Mouse (Mus musculus): ENCODE measurements around the gene Unc13b. TPM values are rescaled to one million over a fixed set of nuclear protein-coding genes. Genes with fewer than 3 reads are reported as not detected.

The Unc13b gene
- polyA plus RNA-seq, 1 experiment from 2014 or later: 20.2 TPM

GRCm38 (mm10) chr4:43248026-43248425 lies 189.3 kb downstream of the Unc13b start:
- peak; percentile 34 for ATAC-seq

GRCm38 (mm10) chr4:43248909-43249308 lies 190.2 kb downstream of the Unc13b start:
- Histone ChIP-seq H3K4me3 (replicated peaks) (no peak overlapping the region), H3K9ac (replicated peaks) (no peak overlapping the region), H3K9me3 (no peaks in the 10 kb centered on the region), H3K36me3 (peaks cover 62% of the 10 kb centered on the region), H3K4me2 (replicated peaks) (no peak overlapping the region), H3K27ac (no peak overlapping the region), H3K4me1 (replicated peaks) (peaks cover 14% of the 10 kb centered on the region), H3K27me3 (no peaks in the 10 kb centered on the region)
- ATAC-seq: no peak
- WGBS: 64% methylated on average over 2 of the region's 2 CpGs

More at GRCm38 (mm10) chr4:43248026-43248425, 189.3 kb downstream of the Unc13b start:
- no peak overlapping the region for H3K9ac ChIP-seq (replicated peaks)
- H3K4me1 ChIP-seq (replicated peaks): peaks cover 14% of the 10 kb centered on the region
- 0 out of 2 replicates have a peak overlapping the region, but pooled peaks have one; percentile 30 for H3K27ac ChIP-seq
- no peak overlapping the region for H3K4me2 ChIP-seq (replicated peaks)
- no peaks in the 10 kb centered on the region for H3K9me3 ChIP-seq
- H3K36me3 ChIP-seq: peaks cover 57% of the 10 kb centered on the region
- WGBS: 9% methylated on average over 7 of the region's 7 CpGs
- H3K27me3 ChIP-seq: no peaks in the 10 kb centered on the region
- no peak overlapping the region for H3K4me3 ChIP-seq (replicated peaks)

GRCm38 (mm10) chr4:43251269-43251668 lies 192.5 kb downstream of the Unc13b start:
- Histone ChIP-seq H3K4me2 (replicated peaks) (no peak overlapping the region), H3K4me3 (replicated peaks) (no peak overlapping the region), H3K9me3 (no peaks in the 10 kb centered on the region), H3K36me3 (peaks cover 65% of the 10 kb centered on the region), H3K27ac (no peak overlapping the region), H3K27me3 (no peaks in the 10 kb centered on the region), H3K9ac (replicated peaks) (no peak overlapping the region), H3K4me1 (replicated peaks) (peaks cover 14% of the 10 kb centered on the region)
- WGBS: 85% methylated on average over 6 of the region's 6 CpGs
- no peak for ATAC-seq

- Histone ChIP-seq H3K9ac (replicated peaks) (no peak overlapping the region), H3K27ac (no peak overlapping the region), H3K27me3 (no peaks in the 10 kb centered on the region), H3K4me2 (replicated peaks) (no peak overlapping the region), H3K4me1 (replicated peaks) (no peaks in the 10 kb centered on the region), H3K4me3 (replicated peaks) (no peak overlapping the region), H3K36me3 (peaks cover 75% of the 10 kb centered on the region), H3K9me3 (no peaks in the 10 kb centered on the region)
- no peak for ATAC-seq
- 98% methylated on average over 2 of the region's 2 CpGs for WGBS
Measured at GRCm38 (mm10) chr4:43257040-43257439, 198.3 kb downstream of the Unc13b start.

- H3K9ac ChIP-seq (replicated peaks): no peak overlapping the region
- no peak overlapping the region for H3K4me3 ChIP-seq (replicated peaks)
- H3K27ac ChIP-seq: no peak overlapping the region
- H3K4me2 ChIP-seq (replicated peaks): no peak overlapping the region
- ATAC-seq: no peak
- no peaks in the 10 kb centered on the region for H3K4me1 ChIP-seq (replicated peaks)
- H3K27me3 ChIP-seq: no peaks in the 10 kb centered on the region
- WGBS: 93% methylated on average over 4 of the region's 4 CpGs
- H3K9me3 ChIP-seq: no peaks in the 10 kb centered on the region
- peaks cover 73% of the 10 kb centered on the region for H3K36me3 ChIP-seq
Measured at GRCm38 (mm10) chr4:43258556-43258955, 199.8 kb downstream of the Unc13b start.

- Histone ChIP-seq H3K27ac (no peak overlapping the region), H3K4me1 (replicated peaks) (no peaks in the 10 kb centered on the region), H3K36me3 (peaks cover 68% of the 10 kb centered on the region), H3K9me3 (no peaks in the 10 kb centered on the region), H3K4me2 (replicated peaks) (no peak overlapping the region), H3K4me3 (replicated peaks) (no peak overlapping the region), H3K9ac (replicated peaks) (no peak overlapping the region), H3K27me3 (no peaks in the 10 kb centered on the region)
- no peak for ATAC-seq
- 86% methylated on average over 3 of the region's 3 CpGs for WGBS
Measured at GRCm38 (mm10) chr4:43259435-43259834, 200.7 kb downstream of the Unc13b start.

GRCm38 (mm10) chr4:43260096-43260495 lies 201.3 kb downstream of the Unc13b start:
- ATAC-seq: no peak
- Histone ChIP-seq H3K4me3 (replicated peaks) (no peak overlapping the region), H3K36me3 (peaks cover 64% of the 10 kb centered on the region), H3K4me2 (replicated peaks) (no peak overlapping the region), H3K9ac (replicated peaks) (no peak overlapping the region), H3K27me3 (no peaks in the 10 kb centered on the region), H3K27ac (no peak overlapping the region), H3K4me1 (replicated peaks) (no peaks in the 10 kb centered on the region), H3K9me3 (no peaks in the 10 kb centered on the region)
- whole genome bisulfite sequencing: 84% methylated on average over 5 of the region's 5 CpGs

- no peak for ATAC-seq
- no peak overlapping the region for H3K4me2 ChIP-seq (replicated peaks)
- H3K27ac ChIP-seq: no peak overlapping the region
- H3K27me3 ChIP-seq: no peaks in the 10 kb centered on the region
- no peak overlapping the region for H3K4me3 ChIP-seq (replicated peaks)
- H3K4me1 ChIP-seq (replicated peaks): peaks cover 13% of the 10 kb centered on the region
- no peaks in the 10 kb centered on the region for H3K9me3 ChIP-seq
- 90% methylated on average over 6 of the region's 6 CpGs for WGBS
- H3K9ac ChIP-seq (replicated peaks): no peak overlapping the region
- H3K36me3 ChIP-seq: peaks cover 38% of the 10 kb centered on the region
Measured at GRCm38 (mm10) chr4:43262821-43263220, 204.1 kb downstream of the Unc13b start.

- peak overlapping the region; percentile 69 for H3K4me2 ChIP-seq (replicated peaks)
- peaks cover 13% of the 10 kb centered on the region for H3K4me1 ChIP-seq (replicated peaks)
- H3K27me3 ChIP-seq: no peaks in the 10 kb centered on the region
- peaks cover 16% of the 10 kb centered on the region for H3K36me3 ChIP-seq
- H3K4me3 ChIP-seq (replicated peaks): no peak overlapping the region
- H3K9me3 ChIP-seq: no peaks in the 10 kb centered on the region
- 52% methylated on average over 2 of the region's 2 CpGs for WGBS
- H3K27ac ChIP-seq: 0 out of 2 replicates have a peak overlapping the region, but pooled peaks have one; percentile 67
- H3K9ac ChIP-seq (replicated peaks): no peak overlapping the region
- no peak for ATAC-seq
Measured at GRCm38 (mm10) chr4:43266146-43266545, 207.4 kb downstream of the Unc13b start.

GRCm38 (mm10) chr4:43266623-43267322 lies 208.0 kb downstream of the Unc13b start, which contains the start of gene Atp8b5:
Atp8b5 (plus strand) TSS chr4:43267159.
- Histone ChIP-seq H3K4me3 (replicated peaks) (peak within 1 kb of the TSS; percentile 42), H3K9ac (replicated peaks) (peak within 1 kb of the TSS; percentile 64), H3K36me3 (peaks cover 14% of the 10 kb centered on the region), H3K4me1 (replicated peaks) (peaks cover 13% of the 10 kb centered on the region), H3K27ac (peak within 1 kb of the TSS; percentile 67; the same call in 1 of the 2 replicates), H3K9me3 (no peaks in the 10 kb centered on the region), H3K27me3 (no peaks in the 10 kb centered on the region), H3K4me2 (replicated peaks) (peak within 1 kb of the TSS; percentile 69)
- WGBS: under 1% methylated on average over 19 of the region's 19 CpGs
- peak; percentile 97 for ATAC-seq

GRCm38 (mm10) chr4:43267323-43267658 lies 208.5 kb downstream of the Unc13b start:
- Histone ChIP-seq H3K36me3 (peaks cover 13% of the 10 kb centered on the region), H3K27ac (0 out of 2 replicates have a peak overlapping the region, but pooled peaks have one; percentile 67), H3K9me3 (no peaks in the 10 kb centered on the region), H3K4me3 (replicated peaks) (peak overlapping the region; percentile 42), H3K4me1 (replicated peaks) (peaks cover 13% of the 10 kb centered on the region), H3K4me2 (replicated peaks) (peak overlapping the region; percentile 69), H3K9ac (replicated peaks) (peak overlapping the region; percentile 64), H3K27me3 (no peaks in the 10 kb centered on the region)
- ATAC-seq: peak; percentile 61; the same call in 1 of the 2 replicates
- 12% methylated on average over 2 of the region's 2 CpGs for WGBS

- no peak overlapping the region for H3K4me2 ChIP-seq (replicated peaks)
- H3K9ac ChIP-seq (replicated peaks): no peak overlapping the region
- WGBS: 91% methylated on average over 5 of the region's 5 CpGs
- no peak for ATAC-seq
- no peak overlapping the region for H3K27ac ChIP-seq
- no peaks in the 10 kb centered on the region for H3K36me3 ChIP-seq
- no peaks in the 10 kb centered on the region for H3K27me3 ChIP-seq
- no peak overlapping the region for H3K4me3 ChIP-seq (replicated peaks)
- H3K4me1 ChIP-seq (replicated peaks): no peaks in the 10 kb centered on the region
- H3K9me3 ChIP-seq: no peaks in the 10 kb centered on the region
Measured at GRCm38 (mm10) chr4:43285476-43285875, 226.7 kb downstream of the Unc13b start.
